Mouse (Mus musculus) midbrain, embryonic 10.5 days (tissue): ENCODE results near the gene Impdh1. TPM values are rescaled to one million over a fixed set of nuclear protein-coding genes. Genes with fewer than 3 reads are reported as not detected.
"Not testable (repeated sequence)": the region's sequence is repeated elsewhere in the genome, so short reads cannot be mapped to it uniquely, and the experiment has no call there.

Source experiments
- DNase-seq: peaks from one replicate; pipeline ENCODE4 v3.0.0-alpha.2; 2017; ENCODE audit warnings: low spot score
- H3K27ac ChIP-seq: fragments of 300-500 bp; sonication (generic); replicated peaks from 2 replicates; pipeline ENCODE4 v1.5.1; 2016; ENCODE audit warnings: mild to moderate bottlenecking
- H3K27me3 ChIP-seq: fragments of 300-500 bp; sonication (generic); 2 replicates; pipeline ENCODE4 v1.6.1; 2016; ENCODE audit warnings: low read depth, mild to moderate bottlenecking; ENCODE audit not compliant: poor library complexity, severe bottlenecking
- H3K36me3 ChIP-seq: fragments of 300-500 bp; sonication (generic); 2 replicates; pipeline ENCODE4 v1.6.1; 2016; ENCODE audit warnings: mild to moderate bottlenecking, moderate library complexity
- H3K4me1 ChIP-seq: fragments of 300-500 bp; sonication (generic); 2 replicates; pipeline ENCODE4 v1.6.1; 2016
- H3K4me3 ChIP-seq: fragments of 300-500 bp; sonication (generic); 2 replicates; pipeline ENCODE4 v1.5.1; 2016; ENCODE audit warnings: mild to moderate bottlenecking, moderate library complexity
- H3K9me3 ChIP-seq: fragments of 300-500 bp; sonication (generic); replicated peaks from 2 replicates; pipeline ENCODE4 v1.6.1; 2016; ENCODE audit warnings: mild to moderate bottlenecking
- WGBS: fragments of 180-500 bp; shearing (Covaris S2); methylation state at CpG from one replicate; pipeline ENCODE4 v1.1.7; 2016; 5-methylcytosine and 5-hydroxymethylcytosine counted together
- microRNA-seq: library from miRNA; unstranded; fragments of <30 nt; microRNA quantifications from one replicate; pipeline ENCODE4, GENCODE M21; 2017
- polyA plus RNA-seq: library from polyadenylated mRNA; unstranded; fragments of >200 nt; fragmentation: Nextera tagmentation; extraction: Ambion mirVana; gene quantifications from 2 replicates; pipeline ENCODE4 v1.2.1, GENCODE M21; 2016

Gene Impdh1
- polyA plus RNA-seq, 1 experiment from 2014 or later = 45.6 TPM

DNA sequence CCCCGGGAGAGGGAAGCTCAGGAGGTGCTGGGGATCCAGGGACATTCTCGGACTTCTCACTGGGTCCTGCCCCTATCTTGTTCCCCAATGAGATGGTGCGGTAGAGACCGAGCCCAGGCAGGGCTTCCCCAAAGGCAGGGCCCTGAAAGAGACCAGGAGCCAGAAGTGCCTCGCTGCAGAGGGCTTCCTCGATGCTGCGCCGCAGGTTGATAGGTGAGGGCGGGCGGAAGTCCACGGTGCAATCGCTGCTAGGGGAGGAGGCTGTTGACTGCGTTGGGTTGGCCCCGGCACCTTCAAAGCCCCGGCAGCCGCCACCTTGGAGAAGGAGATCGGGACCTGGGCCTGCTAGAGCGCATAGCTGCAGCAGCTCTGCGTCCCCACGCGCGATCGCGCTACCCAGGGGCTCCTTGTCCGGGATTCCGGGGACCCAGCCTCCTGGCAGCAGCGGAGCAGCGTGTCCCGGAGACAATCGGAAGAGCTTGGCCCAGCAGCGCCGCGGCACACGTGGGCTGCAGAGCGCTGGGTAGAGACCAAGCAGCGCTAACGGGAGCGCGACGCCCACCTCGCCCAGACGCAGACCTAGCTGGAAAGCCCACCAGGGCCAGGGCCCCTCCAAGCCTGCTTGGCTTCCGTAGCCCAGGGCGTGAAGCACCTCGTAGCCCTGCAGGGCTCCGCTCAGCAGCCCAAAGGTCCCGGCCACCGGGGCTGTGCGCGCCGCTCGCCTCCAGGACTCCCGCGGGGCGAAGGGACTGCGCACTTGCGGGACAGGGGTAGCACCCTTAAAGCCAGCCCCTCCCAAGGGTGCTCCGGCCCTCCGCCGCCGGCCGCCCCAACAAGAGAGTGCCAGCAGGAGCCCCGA lies 45.9 kb downstream of the Impdh1 start:
- peak overlapping the region; percentile 69 for H3K4me3 ChIP-seq
- H3K4me1 ChIP-seq = peaks cover 36% of the 10 kb centered on the region
- peak; percentile 66 for DNase-seq
- no peaks in the 10 kb centered on the region for H3K9me3 ChIP-seq
- peaks cover 96% of the 10 kb centered on the region for H3K27me3 ChIP-seq
- H3K27ac ChIP-seq = peak overlapping the region; percentile 84
- no peaks in the 10 kb centered on the region for H3K36me3 ChIP-seq
- under 1% methylated on average over 63 of the region's 63 CpGs for WGBS

- 5% methylated on average over 12 of the region's 12 CpGs for whole genome bisulfite sequencing
Measured at GRCm38 (mm10) chr6:29169675-29170062, 46.5 kb downstream of the Impdh1 start.

GRCm38 (mm10) chr6:29168871-29169270 lies 47.3 kb downstream of the Impdh1 start:
- peaks cover 82% of the 10 kb centered on the region for H3K27me3 ChIP-seq

More at GRCm38 (mm10) chr6:29169675-29170062, 46.5 kb downstream of the Impdh1 start:
- no peak for DNase-seq
- Histone ChIP-seq H3K4me3 (peak overlapping the region; percentile 69), H3K36me3 (no peaks in the 10 kb centered on the region), H3K27ac (no peak overlapping the region; the same call in 1 of the 2 replicates), H3K4me1 (peaks cover 33% of the 10 kb centered on the region), H3K27me3 (peaks cover 90% of the 10 kb centered on the region), H3K9me3 (no peaks in the 10 kb centered on the region)

DNA sequence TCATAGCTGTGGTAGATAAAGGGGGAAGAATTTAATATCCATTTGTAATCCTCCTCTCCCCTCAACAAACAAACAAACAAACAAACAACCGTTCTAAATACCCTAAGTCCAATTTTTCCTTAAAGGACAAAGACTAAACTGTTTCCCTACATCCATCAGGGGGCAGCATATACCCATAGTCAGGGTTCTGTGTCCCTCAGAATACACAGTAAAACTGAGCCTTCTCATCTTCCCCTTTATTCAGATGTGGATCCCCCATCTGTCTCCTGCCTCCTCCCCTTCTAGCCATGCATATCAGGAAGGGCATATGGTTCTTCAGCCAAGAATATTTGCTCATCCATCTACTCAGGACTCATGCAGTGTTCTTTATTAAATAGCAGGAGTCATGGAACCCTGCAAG lies 50.0 kb downstream of the Impdh1 start:
- Histone ChIP-seq H3K36me3 (no peaks in the 10 kb centered on the region), H3K4me1 (peaks cover 32% of the 10 kb centered on the region), H3K27me3 (peaks cover 55% of the 10 kb centered on the region), H3K27ac (no peak overlapping the region), H3K9me3 (no peaks in the 10 kb centered on the region), H3K4me3 (no peak overlapping the region)
- no peak for DNase-seq
- WGBS = 4% methylated on average over 1 of the region's 1 CpGs

More at GRCm38 (mm10) chr6:29168871-29169270, 47.3 kb downstream of the Impdh1 start:
- peaks cover 29% of the 10 kb centered on the region for H3K4me1 ChIP-seq
- H3K36me3 ChIP-seq = no peaks in the 10 kb centered on the region
- no peak overlapping the region for H3K27ac ChIP-seq
- no peaks in the 10 kb centered on the region for H3K9me3 ChIP-seq
- H3K4me3 ChIP-seq = no peak overlapping the region
- WGBS = 60% methylated on average over 2 of the region's 2 CpGs
- DNase-seq = no peak

GRCm38 (mm10) chr6:29164314-29165244 lies 51.6 kb downstream of the Impdh1 start, which contains the start of gene Rbm28:
Gene Rbm28, minus strand, starts transcription at chr6:29165006.
- H3K27ac ChIP-seq = peak within 1 kb of the TSS; percentile 66
- 9% methylated on average over 42 of the region's 42 CpGs for WGBS
- no peaks in the 10 kb centered on the region for H3K9me3 ChIP-seq
- peaks cover 15% of the 10 kb centered on the region for H3K4me1 ChIP-seq
- peak; percentile 83 for DNase-seq
- H3K36me3 ChIP-seq = peaks cover 8% of the 10 kb centered on the region
- H3K4me3 ChIP-seq = peak within 1 kb of the TSS; percentile 61
- peaks cover 39% of the 10 kb centered on the region for H3K27me3 ChIP-seq

- not testable (repeated sequence) for H3K4me3 ChIP-seq, H3K27ac ChIP-seq, H3K9me3 ChIP-seq, DNase-seq, H3K27me3 ChIP-seq
- over 99% methylated on average over 5 of the region's 5 CpGs for WGBS
- Histone ChIP-seq H3K4me1 (peaks cover 15% of the 10 kb centered on the region), H3K36me3 (peaks cover 41% of the 10 kb centered on the region)
Measured at GRCm38 (mm10) chr6:29161291-29161690, 54.9 kb downstream of the Impdh1 start.

DNA sequence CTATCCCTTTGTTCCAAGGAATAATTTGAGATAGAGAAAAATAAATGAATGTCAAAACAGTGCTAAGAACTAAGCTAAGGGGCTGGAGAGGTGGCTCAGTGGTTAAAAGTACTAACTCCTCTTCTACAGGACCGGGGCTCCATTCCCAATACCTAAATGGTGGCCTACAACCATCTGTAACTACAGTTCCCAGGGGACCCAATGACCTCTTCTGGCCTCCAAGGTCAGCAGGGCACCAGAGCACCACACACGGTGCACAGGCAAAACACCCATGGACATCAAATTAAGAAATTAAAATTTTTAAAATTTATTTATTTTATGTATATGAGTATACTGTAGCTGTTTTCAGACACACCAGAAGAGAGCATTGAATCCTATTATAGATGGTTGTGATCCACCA lies 55.4 kb downstream of the Impdh1 start:
- peaks cover 46% of the 10 kb centered on the region for H3K36me3 ChIP-seq
- H3K27me3 ChIP-seq = 0 out of 2 replicates have a peak, but pooled peaks cover 5% of the 10 kb centered on the region
- H3K4me3 ChIP-seq = no peak overlapping the region
- H3K27ac ChIP-seq = no peak overlapping the region
- 90% methylated on average over 2 of the region's 2 CpGs for WGBS
- peaks cover 15% of the 10 kb centered on the region for H3K4me1 ChIP-seq
- no peak for DNase-seq
- H3K9me3 ChIP-seq = no peaks in the 10 kb centered on the region

DNA sequence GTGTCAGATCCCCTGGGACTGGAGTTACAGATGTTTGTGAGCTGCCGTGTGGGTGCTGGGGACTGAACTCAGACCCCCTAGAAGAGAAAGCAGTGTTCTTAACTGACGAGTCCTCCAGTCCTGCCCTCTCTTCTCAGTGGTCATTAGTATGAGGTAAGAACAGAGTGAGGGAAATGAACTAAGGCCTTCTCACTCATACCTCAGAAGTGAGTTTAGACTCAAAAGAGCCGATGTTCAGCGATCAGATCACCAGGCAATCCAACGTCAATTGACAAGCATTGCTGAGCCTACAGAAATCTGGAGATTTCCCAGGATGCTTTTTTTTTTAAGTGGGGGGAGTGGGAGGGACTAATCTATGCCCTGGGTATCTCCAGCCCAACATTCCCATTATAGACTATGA lies 59.8 kb downstream of the Impdh1 start:
- H3K4me3 ChIP-seq = no peak overlapping the region
- H3K9me3 ChIP-seq = no peaks in the 10 kb centered on the region
- WGBS = 96% methylated on average over 5 of the region's 5 CpGs
- H3K27me3 ChIP-seq = no peaks in the 10 kb centered on the region
- no peaks in the 10 kb centered on the region for H3K4me1 ChIP-seq
- H3K36me3 ChIP-seq = peaks cover 90% of the 10 kb centered on the region
- no peak for DNase-seq
- no peak overlapping the region for H3K27ac ChIP-seq

Small RNAs within 50 kb of the gene (microRNA-seq; reads per million reads assigned to microRNA genes)
- not detected for gene Gm24303

Other genes with a start within 250 kb of the Impdh1 start
- gene Lep, start 156.1 kb downstream of the Impdh1 start, polyA plus RNA-seq = not detected in 2 replicates
- 51.6 and 54.9 TPM in 2 replicates for gene Rbm28, start 51.4 kb downstream of the Impdh1 start, polyA plus RNA-seq
- gene Prrt4, start 36.8 kb downstream of the Impdh1 start, polyA plus RNA-seq = 0.83 and 1.1 TPM in 2 replicates
- gene Hilpda, start 56.1 kb upstream of the Impdh1 start, polyA plus RNA-seq = 31.0 and 34.0 TPM in 2 replicates
- gene Fam71f2, start 63.2 kb upstream of the Impdh1 start, polyA plus RNA-seq = 0.22 and 0.23 TPM in 2 replicates
- gene Fam71f1, start 102.8 kb upstream of the Impdh1 start, polyA plus RNA-seq = not detected in 2 replicates
- gene Calu, start 131.7 kb upstream of the Impdh1 start, polyA plus RNA-seq = 246 and 248 TPM in 2 replicates
- 0.14 and 0.20 TPM in 2 replicates for gene Opn1sw, start 172.1 kb upstream of the Impdh1 start, polyA plus RNA-seq
- gene Ccdc136, start 179.9 kb upstream of the Impdh1 start, polyA plus RNA-seq = 20.9 and 21.7 TPM in 2 replicates
- 2.8 and 4.1 TPM in 2 replicates for gene Flnc, start 216.9 kb upstream of the Impdh1 start, polyA plus RNA-seq